Mouse (Mus musculus): Measurements from ENCODE around the gene Apold1. TPM values are rescaled to one million over a fixed set of nuclear protein-coding genes. Genes with fewer than 3 reads are reported as not detected.

Apold1 gene
- polyA plus RNA-seq, 1 experiment from 2014 or later = 3.7 TPM

DNA sequence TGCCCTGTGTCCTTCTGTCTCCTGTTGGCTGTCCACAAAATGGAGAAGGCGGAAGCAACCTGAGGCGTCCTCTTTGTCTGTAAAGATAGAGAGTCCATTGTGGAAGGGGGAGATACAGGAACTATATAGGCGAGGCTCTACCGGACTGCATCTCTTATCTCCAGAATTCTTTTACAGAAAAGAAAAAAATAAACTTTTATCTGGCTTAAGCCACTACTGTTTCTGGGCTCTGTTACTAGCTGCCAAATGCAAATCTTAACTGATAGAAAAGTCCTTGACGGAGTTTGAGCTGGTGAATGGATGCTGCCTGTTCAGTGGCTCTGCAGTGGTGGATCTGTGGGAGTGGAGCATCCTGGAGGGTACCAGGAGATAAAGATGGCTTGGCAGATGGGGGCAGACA, 30.2 kb upstream of the Apold1 start:
- no peak overlapping the region for H3K27ac ChIP-seq
- ATAC-seq (ENCODE audit: low FRiP score) = no peak
- H3K27me3 ChIP-seq = no peaks in the 10 kb centered on the region
- no peak overlapping the region for H3K4me2 ChIP-seq
- H3K9ac ChIP-seq = no peak overlapping the region
- 82% methylated on average over 5 of the region's 5 CpGs for WGBS
- H3K9me3 ChIP-seq = no peaks in the 10 kb centered on the region
- peaks cover 36% of the 10 kb centered on the region for H3K36me3 ChIP-seq (replicated peaks)
- no peak overlapping the region for H3K4me3 ChIP-seq (replicated peaks)
- no peaks in the 10 kb centered on the region for H3K4me1 ChIP-seq

DNA sequence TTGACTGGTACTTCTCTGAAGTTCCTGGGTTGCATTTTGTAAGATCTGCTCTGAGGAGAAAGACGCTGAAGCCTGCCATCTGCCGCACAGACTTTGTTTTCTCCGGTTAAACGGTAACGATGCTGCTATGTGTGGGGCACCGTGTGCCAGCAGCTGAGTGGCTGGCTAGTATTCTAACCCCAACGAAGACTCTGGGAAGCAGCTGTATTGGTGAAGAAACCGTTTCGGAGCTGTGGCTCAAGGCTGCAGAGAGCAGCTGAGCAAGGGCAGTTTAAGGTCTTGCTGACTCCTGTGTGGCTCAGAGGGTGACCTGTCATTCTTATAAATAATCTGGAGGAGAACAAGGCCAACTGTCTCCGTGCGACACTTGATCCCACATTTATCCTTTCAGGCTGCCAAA, 27.5 kb upstream of the Apold1 start:
- Histone ChIP-seq H3K4me2 (no peak overlapping the region), H3K36me3 (replicated peaks) (peaks cover 34% of the 10 kb centered on the region), H3K4me1 (no peaks in the 10 kb centered on the region), H3K4me3 (replicated peaks) (no peak overlapping the region), H3K27ac (peak overlapping the region; percentile 50; the same call in 1 of the 2 replicates), H3K9me3 (no peaks in the 10 kb centered on the region), H3K27me3 (no peaks in the 10 kb centered on the region), H3K9ac (no peak overlapping the region)
- no peak for ATAC-seq (ENCODE audit: low FRiP score)
- WGBS = 69% methylated on average over 11 of the region's 11 CpGs

DNA sequence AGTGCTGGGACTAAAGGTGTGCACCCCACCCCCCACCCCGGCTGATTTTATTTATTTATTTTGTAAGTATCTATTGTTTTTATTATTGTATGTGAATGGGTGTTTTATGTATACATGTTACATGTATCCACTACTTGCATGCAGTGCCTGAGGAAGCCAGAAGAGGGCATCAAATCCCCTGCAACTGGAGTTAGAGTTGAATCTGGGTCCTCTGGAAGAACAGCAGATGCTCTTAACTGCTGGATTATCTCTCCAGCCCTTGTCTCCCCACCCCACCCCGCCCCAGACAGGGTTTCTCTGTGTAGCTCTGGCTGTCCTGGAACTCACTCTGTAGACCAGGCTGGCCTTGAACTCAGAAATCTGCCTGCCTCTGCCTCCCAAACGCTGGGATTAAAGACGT, 25.1 kb upstream of the Apold1 start:
- no peak overlapping the region for H3K27ac ChIP-seq
- no peaks in the 10 kb centered on the region for H3K9me3 ChIP-seq
- no peaks in the 10 kb centered on the region for H3K27me3 ChIP-seq
- no peak overlapping the region for H3K4me2 ChIP-seq
- no peak overlapping the region for H3K9ac ChIP-seq
- H3K36me3 ChIP-seq (replicated peaks) = peaks cover 26% of the 10 kb centered on the region
- peaks cover 13% of the 10 kb centered on the region for H3K4me1 ChIP-seq
- no peak overlapping the region for H3K4me3 ChIP-seq (replicated peaks)
- WGBS = 81% methylated on average over 4 of the region's 4 CpGs
- ATAC-seq (ENCODE audit: low FRiP score) = no peak

DNA sequence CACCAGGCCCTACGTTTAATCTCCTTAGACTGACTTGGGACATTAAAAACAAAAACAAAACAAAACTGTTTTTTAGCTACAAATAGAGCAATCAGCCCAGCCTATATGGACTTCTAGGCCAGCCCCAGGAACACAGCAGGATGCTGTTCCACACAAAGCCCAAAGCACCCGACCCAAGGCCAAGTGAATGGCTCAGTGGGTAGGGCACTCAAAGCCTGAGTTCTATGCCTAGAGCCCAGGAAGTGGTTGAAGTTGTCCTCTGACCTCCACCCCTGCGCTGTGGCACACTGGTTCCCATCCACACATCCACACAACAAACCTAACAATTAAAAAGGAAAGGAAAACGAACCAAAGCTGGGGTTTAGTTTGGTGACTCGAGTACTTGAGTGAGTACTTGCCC, 20.2 kb upstream of the Apold1 start:
- ATAC-seq (ENCODE audit: low FRiP score) = no peak
- H3K4me1 ChIP-seq = peaks cover 22% of the 10 kb centered on the region

DNA sequence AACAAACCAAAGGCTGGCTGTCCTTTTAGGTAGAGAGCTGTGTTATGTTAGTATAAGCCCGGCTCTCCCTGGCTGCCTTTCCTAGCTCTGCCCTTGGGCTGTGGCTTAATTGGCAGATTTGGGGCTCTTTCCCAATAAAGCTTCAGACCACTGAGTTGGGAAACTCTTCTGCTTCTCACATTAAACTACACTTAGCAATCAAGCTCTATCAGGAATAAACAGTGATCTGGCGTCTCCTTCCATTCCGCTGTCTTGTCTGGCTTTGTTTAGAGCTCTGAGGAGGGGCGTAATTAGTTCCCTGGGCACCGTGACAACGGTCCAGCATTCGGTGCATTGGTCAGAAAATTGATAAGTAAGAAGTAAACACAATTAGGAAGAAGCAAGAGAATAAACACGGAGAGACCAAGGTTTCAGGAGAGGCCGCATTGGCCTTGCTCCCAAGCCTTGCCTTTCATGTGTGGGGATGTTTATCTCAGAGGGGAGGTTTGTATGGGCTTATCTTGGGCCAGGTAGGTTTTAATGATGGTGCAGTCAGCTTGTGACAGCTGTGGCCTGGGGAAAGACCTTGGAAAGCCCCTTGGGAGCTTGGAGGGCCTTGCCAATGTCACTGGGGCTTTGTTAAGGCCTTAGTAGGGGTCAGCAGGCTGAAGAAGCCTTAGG, 19.5 kb upstream of the Apold1 start:
- H3K27me3 ChIP-seq = no peaks in the 10 kb centered on the region
- no peak overlapping the region for H3K9ac ChIP-seq
- H3K4me2 ChIP-seq = no peak overlapping the region
- H3K4me3 ChIP-seq (replicated peaks) = no peak overlapping the region
- 41% methylated on average over 9 of the region's 9 CpGs for WGBS
- peak overlapping the region; percentile 78 for H3K27ac ChIP-seq
- no peaks in the 10 kb centered on the region for H3K9me3 ChIP-seq
- no peaks in the 10 kb centered on the region for H3K36me3 ChIP-seq (replicated peaks)
- peaks cover 22% of the 10 kb centered on the region for H3K4me1 ChIP-seq
- ATAC-seq (ENCODE audit: low FRiP score) = peak; percentile 52; the same call in 1 of the 2 replicates

More for the DNA sequence above, 20.2 kb upstream of the Apold1 start:
- H3K9ac ChIP-seq = no peak overlapping the region
- peak overlapping the region; percentile 78 for H3K27ac ChIP-seq
- H3K4me2 ChIP-seq = no peak overlapping the region
- 44% methylated on average over 5 of the region's 5 CpGs for WGBS
- peaks cover 5% of the 10 kb centered on the region for H3K36me3 ChIP-seq (replicated peaks)
- H3K9me3 ChIP-seq = no peaks in the 10 kb centered on the region
- H3K4me3 ChIP-seq (replicated peaks) = no peak overlapping the region
- no peaks in the 10 kb centered on the region for H3K27me3 ChIP-seq

DNA sequence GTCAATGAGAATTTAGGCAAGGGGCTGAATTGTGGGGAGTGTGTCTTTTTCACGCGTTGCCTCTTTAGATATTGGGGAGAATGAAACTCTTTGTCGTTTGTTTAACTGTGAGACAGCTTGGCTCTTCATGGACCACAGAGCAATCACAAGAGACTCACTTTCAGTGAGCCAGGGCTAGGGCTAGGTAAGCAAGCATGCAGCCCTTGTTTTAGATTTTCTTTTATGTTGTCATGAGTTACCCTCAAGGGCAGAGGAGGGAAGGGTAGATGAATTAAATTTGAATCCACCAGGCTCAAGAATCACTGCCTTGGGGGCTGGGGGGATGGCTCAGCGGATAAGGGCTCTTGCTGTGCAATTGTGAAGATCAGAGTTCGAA, 19.0 kb upstream of the Apold1 start:
- Histone ChIP-seq H3K4me1 (peaks cover 22% of the 10 kb centered on the region), H3K9ac (no peak overlapping the region)
- peak; percentile 66 for ATAC-seq (ENCODE audit: low FRiP score)

DNA sequence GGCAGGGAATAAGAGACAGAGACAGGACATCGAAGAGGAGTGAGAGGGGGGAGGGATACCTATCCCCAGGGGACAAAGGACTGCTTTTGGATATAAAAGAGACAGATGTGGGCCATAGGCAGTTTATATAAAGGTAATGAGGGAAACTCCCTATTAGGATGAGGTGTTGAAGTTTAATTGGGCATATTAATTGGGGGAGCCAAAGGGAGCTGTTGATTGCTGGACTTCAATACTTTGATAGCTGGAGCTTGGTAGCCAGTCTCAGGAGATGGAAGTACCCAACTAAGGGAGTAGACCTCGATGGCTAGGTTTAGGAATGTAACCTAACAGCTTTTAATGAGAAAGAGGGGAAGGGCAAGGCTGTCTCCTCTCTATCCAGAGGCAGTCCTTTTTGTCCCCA, 17.6 kb upstream of the Apold1 start:
- Histone ChIP-seq H3K9me3 (no peaks in the 10 kb centered on the region), H3K9ac (no peak overlapping the region), H3K4me3 (replicated peaks) (no peak overlapping the region), H3K4me1 (peaks cover 22% of the 10 kb centered on the region), H3K27ac (peak overlapping the region; percentile 56; the same call in 1 of the 2 replicates), H3K27me3 (no peaks in the 10 kb centered on the region), H3K4me2 (no peak overlapping the region), H3K36me3 (replicated peaks) (no peaks in the 10 kb centered on the region)
- WGBS = 45% methylated on average over 2 of the region's 2 CpGs
- peak; percentile 54; the same call in 1 of the 2 replicates for ATAC-seq (ENCODE audit: low FRiP score)

More for the DNA sequence above, 19.0 kb upstream of the Apold1 start:
- 33% methylated on average over 5 of the region's 5 CpGs for WGBS
- H3K27ac ChIP-seq = peak overlapping the region; percentile 78
- no peaks in the 10 kb centered on the region for H3K9me3 ChIP-seq
- no peak overlapping the region for H3K4me2 ChIP-seq
- H3K36me3 ChIP-seq (replicated peaks) = no peaks in the 10 kb centered on the region
- H3K4me3 ChIP-seq (replicated peaks) = no peak overlapping the region
- no peaks in the 10 kb centered on the region for H3K27me3 ChIP-seq

DNA sequence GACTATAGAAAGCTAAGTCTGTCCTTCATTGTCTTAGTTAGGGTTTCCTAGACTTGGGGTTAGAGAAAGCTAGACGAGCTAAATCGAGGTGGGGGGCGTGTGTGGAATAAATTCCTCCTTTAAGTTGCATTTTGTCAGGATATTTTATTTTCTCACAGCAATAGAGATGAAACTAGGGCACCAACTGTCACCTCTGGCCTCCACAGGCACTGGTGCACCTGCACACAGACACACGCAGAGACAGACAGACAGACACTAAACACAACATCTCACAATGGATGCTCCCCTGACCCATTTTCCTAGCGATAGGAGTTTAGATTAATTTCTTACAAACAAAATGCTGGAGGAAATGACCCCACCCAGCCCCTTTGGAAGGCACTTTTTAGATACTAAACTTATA, 14.8 kb upstream of the Apold1 start:
- Histone ChIP-seq H3K4me2 (no peak overlapping the region), H3K36me3 (replicated peaks) (no peaks in the 10 kb centered on the region), H3K27me3 (no peaks in the 10 kb centered on the region), H3K4me3 (replicated peaks) (no peak overlapping the region), H3K27ac (no peak overlapping the region), H3K4me1 (peaks cover 7% of the 10 kb centered on the region), H3K9ac (no peak overlapping the region), H3K9me3 (no peaks in the 10 kb centered on the region)
- WGBS = 83% methylated on average over 5 of the region's 5 CpGs
- no peak for ATAC-seq (ENCODE audit: low FRiP score)

DNA sequence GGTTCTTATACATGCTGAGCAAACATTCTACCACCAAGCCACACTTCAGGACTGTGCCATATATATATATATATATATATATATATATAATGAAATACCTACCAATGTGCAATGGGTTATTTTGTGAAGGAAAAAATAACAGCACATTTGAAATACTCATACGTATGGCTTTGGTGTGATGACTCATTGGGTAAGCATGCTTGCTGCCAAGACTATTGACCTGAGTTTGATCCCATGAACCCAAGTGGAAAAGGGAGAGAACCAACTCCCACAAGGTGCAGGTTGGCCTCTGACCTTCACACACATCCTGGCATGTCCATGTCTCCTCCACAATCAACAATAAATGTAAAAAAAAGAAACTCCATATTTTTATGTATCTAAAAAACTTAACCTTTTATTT, 13.2 kb upstream of the Apold1 start:
- H3K27me3 ChIP-seq = no peaks in the 10 kb centered on the region
- H3K4me3 ChIP-seq (replicated peaks) = no peak overlapping the region
- 94% methylated on average over 1 of the region's 1 CpGs for WGBS
- H3K9me3 ChIP-seq = no peaks in the 10 kb centered on the region
- H3K9ac ChIP-seq = no peak overlapping the region
- ATAC-seq (ENCODE audit: low FRiP score) = no peak
- no peak overlapping the region for H3K27ac ChIP-seq
- H3K4me2 ChIP-seq = no peak overlapping the region
- no peaks in the 10 kb centered on the region; the same call in 1 of the 2 replicates for H3K4me1 ChIP-seq
- no peaks in the 10 kb centered on the region for H3K36me3 ChIP-seq (replicated peaks)

DNA sequence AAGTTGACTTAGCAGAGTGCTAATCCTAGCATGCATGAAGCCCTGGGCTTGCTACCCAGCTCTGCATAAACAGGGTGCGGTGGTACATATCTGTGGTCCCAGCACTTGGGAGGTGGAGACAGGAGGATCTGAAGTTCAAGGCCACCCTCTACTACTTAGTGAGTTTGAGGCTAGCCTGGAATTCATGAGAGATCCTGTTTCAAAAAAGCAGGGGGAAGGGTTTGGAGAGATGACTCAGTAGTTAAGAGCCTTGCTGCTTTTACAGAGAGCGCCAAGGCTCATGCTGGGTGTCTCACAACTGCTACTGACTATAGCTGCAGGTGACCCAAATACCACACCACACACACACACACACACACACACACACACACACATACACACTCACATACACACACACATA, 12.0 kb upstream of the Apold1 start:
- Histone ChIP-seq H3K4me2 (no peak overlapping the region), H3K27ac (no peak overlapping the region), H3K36me3 (replicated peaks) (no peaks in the 10 kb centered on the region), H3K4me1 (no peaks in the 10 kb centered on the region), H3K9me3 (no peaks in the 10 kb centered on the region), H3K4me3 (replicated peaks) (no peak overlapping the region), H3K27me3 (no peaks in the 10 kb centered on the region), H3K9ac (no peak overlapping the region)
- ATAC-seq (ENCODE audit: low FRiP score) = no peak
- 95% methylated on average over 2 of the region's 2 CpGs for WGBS

DNA sequence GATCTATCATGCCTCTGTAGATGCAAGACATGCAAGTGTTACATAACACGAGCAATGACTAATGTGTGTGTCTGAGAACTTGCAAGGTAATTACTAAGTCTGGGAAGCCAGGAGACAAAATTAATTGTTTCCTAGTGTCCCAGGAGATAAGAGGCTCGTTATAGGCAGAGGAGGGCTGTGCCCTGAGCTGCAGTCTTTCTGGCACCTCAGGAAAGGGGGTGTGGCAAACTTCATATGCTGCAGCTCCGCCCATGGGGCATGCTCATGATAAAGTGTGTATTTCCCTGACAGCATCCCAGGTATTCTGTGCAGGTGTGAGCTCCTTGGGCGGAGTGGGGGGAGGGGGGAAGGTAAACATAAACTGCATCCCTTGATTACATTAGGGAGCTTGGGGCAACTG, 9.4 kb upstream of the Apold1 start:
- Histone ChIP-seq H3K27me3 (no peaks in the 10 kb centered on the region), H3K4me2 (no peak overlapping the region), H3K27ac (no peak overlapping the region), H3K9me3 (no peaks in the 10 kb centered on the region), H3K9ac (no peak overlapping the region), H3K4me3 (replicated peaks) (no peak overlapping the region), H3K36me3 (replicated peaks) (no peaks in the 10 kb centered on the region), H3K4me1 (0 out of 2 replicates have a peak, but pooled peaks cover 4% of the 10 kb centered on the region)
- 53% methylated on average over 4 of the region's 4 CpGs for WGBS
- ATAC-seq (ENCODE audit: low FRiP score) = no peak

DNA sequence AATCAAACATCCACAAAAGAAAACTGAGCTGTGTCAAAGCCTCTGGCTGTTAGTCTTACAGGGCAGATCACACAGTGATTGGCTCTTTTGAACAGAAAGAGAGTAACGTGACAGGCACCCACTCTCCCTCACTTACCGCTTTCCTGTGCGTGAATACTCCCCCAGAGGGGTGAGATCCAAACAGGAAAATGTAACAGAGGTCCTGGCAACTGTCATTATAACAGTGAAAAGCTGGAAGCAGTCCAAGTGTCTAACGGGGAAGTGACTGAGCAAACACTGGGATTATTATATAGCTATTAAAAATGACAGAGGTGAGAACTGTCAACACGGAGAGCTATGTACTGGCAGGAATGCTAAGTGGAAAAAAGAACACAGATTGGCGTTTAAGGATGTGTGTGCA, 4.9 kb upstream of the Apold1 start:
- H3K4me2 ChIP-seq = no peak overlapping the region
- no peaks in the 10 kb centered on the region for H3K36me3 ChIP-seq (replicated peaks)
- peaks cover 14% of the 10 kb centered on the region for H3K4me1 ChIP-seq
- H3K27ac ChIP-seq = 0 out of 2 replicates have a peak overlapping the region, but pooled peaks have one; percentile 63
- WGBS = 53% methylated on average over 6 of the region's 6 CpGs
- no peak; the same call in 1 of the 2 replicates for ATAC-seq (ENCODE audit: low FRiP score)
- H3K27me3 ChIP-seq = 0 out of 2 replicates have a peak, but pooled peaks cover 5% of the 10 kb centered on the region
- H3K9me3 ChIP-seq = no peaks in the 10 kb centered on the region
- no peak overlapping the region for H3K4me3 ChIP-seq (replicated peaks)
- H3K9ac ChIP-seq = no peak overlapping the region

Measured in forebrain, embryonic 12.5 days (tissue).